Mouse (Mus musculus): ENCODE measurements around the gene Nt5c2.

Nt5c2 gene

DNA sequence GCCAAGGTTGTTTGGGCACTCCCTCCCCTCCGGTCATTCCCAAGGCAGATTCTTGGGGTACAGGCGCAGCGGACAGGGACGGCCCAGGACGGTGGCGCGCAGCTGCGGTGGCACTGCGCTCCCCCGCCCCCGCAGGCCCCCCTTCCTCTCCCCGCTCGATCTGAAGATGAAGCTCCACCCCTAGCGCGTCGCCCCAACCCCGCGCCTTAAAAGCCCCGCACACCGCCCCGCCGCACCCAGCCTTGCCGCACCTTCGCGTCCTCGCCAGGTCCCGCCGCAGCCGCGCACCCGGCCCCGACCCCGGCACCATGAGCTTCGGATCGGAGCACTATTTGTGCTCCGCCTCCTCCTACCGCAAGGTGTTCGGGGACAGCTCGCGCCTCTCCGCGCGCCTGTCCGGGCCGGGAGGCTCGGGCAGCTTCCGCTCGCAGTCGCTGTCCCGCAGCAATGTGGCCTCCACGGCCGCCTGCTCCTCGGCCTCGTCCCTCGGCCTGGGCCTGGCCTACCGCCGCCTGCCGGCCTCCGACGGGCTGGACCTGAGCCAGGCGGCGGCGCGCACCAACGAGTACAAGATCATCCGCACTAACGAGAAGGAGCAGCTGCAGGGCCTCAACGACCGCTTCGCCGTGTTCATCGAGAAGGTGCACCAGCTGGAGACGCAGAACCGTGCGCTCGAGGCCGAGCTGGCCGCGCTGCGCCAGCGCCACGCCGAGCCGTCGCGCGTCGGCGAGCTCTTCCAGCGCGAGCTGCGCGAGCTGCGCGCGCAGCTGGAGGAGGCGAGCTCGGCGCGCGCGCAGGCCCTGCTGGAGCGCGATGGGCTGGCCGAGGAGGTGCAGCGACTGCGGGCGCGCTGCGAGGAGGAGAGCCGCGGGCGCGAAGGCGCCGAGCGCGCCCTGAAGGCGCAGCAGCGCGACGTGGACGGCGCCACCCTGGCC is at the start of gene Nt5c2, which contains the start of gene Ina:
TSS of gene Nt5c2 (minus strand) at position 707 of the 935 bp plus-strand sequence.
TSS of gene Ina (plus strand) at position 252 of the 935 bp plus-strand sequence.
- DNase-seq, result peak; percentile 64

DNA sequence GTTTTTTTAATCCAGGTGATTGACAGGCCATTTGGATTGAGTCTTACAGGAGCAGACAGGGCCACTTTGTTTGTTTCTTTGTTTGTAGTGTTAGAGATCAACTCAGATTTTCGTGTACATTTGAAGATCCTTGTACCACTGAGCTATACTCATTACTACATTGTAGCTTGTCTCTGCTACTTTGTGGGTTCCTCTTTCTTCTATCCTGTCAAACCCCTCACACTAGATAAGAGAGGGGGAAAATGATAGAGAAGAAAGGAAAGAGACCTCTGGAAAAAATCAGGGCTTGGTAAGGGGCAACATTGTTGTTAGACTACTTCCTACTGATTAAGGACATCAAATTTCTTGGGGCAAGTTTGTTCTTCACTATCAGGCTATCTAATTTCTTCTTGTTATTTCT is 42.7 kb upstream of the Nt5c2 start:
- DNase-seq, result no peak

DNA sequence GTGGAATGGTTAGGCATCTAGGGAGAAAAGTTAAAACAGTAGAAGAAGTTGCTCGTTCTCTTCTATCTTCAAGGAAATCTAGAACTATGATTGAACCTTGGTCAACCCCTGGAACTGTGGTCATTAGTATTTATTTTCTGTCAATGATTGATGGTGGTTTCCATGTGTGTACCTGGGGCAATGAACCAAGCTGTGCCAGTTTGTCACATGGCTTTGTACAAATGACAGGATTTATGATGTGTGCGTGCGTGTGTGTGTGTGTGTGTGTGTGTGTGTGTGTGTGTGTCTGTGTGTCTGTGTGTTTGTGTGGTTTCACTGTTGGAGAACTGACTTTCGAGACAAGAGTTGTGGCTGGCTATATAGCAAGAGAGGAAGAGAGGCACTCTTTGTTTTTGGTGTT is 38.5 kb upstream of the Nt5c2 start:
- DNase-seq, result no peak

DNA sequence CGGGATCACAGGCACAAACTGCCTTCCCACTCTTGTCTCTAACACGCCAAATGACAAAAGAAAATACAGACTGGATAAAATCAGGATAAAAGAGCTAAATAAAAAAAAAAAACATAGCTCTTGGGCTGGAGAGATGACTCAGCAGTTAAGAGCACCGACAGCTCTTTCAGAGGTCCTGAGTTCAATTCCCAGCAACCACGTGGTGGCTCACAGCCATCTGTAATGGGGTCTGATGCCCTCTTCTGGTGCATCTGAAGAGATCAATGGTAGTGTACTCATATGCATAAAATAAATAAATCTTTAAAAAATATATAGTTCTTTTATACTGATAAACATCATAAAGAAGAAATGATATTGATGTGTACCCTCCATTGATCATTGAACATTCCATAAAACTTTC is 38.0 kb upstream of the Nt5c2 start:
- DNase-seq, result no peak

DNA sequence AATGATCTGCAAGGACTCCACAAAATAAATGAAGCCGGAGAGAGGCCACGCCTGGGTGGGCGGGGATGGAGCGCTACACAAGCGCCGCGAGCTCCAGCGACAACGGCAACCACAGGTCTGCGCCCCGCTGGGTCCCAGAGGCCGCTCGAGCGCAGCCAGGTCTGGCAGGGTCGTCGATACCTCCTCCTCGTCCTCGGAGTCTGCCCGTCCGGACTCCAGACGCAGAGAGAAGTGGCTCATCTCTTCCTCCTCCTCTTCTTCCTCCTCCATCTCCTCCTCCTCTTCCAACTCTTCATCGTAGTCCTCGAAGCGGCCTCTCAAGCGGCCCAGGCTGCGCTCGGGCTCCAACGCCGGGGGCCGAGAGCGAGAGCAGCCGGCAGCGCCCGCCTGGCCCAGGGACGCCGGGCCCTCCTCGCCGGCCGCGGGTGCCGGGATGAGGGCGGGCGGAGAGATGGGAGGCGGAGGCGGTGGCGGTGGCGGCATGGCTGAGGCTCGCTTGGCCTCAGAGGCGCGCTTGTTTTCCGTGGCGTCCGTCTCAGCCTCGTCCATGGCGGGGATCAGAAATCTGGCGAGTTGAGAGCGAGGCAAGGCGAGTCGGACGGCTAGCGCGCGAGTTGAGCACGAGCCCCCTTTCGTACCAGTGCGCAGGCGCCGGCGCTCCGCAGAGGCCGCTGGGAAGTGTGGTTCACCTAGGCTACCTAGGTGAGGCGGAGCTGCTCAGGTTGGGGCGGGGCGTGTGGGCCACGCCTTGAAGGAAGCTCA is 35.5 kb upstream of the Nt5c2 start, which contains the start of gene Pcgf6:
TSS of gene Pcgf6 (minus strand) at position 636 of the 762 bp plus-strand sequence.
- DNase-seq, result peak; percentile 89

DNA sequence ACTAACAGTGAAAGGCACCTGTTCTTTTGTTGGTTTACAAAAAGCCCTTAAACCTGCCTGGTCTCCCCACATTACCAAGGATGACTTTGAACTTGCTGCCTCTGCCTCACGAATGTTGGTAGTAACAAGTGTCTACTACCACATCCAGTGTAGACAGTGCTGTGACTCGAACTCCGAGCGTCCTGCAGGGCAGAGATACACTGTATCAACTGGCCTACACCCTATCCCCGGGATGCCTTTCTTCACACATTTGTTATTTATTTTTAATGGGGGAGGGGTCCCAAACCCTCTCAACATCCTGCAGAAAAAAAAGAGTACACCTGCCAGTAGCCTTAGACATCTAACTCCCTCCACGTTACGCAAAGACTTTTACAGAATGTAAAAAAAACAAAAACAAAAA is 34.9 kb upstream of the Nt5c2 start:
- peak; percentile 22 for DNase-seq

DNA sequence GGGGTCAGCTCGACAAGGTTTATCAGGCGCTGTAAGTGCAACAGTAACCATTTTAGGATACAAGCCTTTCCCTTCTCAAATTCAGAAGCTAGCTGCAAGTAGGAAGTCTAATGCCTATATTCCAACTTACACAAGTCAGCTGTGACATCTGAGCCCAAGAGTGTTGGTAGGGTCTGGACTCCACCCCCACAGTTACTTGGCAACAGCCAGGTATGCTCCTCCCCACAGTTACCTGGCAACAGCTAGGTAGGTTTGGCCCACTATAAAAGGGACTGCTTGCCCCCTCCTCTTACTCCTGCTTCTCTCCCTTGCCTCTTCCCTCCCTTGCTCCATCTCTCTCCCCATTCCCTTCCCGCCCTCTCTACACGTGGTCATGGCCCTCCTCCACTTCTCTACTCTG is 34.1 kb upstream of the Nt5c2 start:
- no peak for DNase-seq

DNA sequence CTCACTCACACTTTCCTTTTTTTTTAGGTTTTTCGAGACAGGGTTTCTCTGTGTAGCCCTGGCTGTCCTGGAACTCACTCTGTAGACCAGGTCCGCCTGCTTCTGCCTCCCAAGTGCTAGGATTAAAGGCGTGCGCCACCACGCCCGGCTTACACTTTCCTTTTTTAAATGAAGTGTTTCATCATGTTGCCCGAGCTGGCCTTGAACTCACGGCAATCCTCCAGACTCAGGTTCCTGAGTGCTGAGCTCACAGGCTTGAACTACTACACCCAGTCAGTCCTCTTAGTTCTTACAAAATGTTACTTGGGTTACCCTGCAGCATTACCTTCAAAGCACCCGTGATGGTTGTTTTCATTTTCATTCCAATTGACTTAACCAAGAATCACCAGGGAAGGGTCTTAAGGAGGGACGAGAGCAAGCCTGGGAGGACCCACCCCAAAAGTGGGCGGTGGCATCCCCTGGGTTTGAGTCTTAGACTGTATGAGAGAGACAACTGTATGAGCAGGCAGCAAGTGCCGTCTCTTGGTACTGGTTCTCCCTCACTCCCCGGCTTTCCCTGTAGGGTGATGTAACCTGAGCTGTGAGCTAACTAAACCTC is 32.4 kb upstream of the Nt5c2 start:
- no peak for DNase-seq

DNA sequence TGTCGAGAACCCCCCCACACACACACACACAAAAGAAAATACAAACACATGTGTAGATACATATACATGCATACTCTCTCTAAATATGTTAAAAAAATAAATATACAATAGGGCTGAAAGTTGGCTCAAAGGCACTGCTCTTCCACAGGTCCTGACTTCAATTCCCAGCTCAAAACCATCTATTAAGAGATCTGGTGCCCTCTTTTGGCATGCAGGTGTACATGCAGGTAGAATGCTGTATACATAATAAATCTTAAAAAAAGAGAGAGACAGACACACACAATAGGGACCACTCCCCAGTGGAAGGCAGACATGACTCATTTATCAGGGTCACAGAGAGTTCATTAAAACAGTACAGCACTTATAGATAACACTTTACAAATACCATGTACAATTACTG is 31.4 kb upstream of the Nt5c2 start:
- no peak for DNase-seq

DNA sequence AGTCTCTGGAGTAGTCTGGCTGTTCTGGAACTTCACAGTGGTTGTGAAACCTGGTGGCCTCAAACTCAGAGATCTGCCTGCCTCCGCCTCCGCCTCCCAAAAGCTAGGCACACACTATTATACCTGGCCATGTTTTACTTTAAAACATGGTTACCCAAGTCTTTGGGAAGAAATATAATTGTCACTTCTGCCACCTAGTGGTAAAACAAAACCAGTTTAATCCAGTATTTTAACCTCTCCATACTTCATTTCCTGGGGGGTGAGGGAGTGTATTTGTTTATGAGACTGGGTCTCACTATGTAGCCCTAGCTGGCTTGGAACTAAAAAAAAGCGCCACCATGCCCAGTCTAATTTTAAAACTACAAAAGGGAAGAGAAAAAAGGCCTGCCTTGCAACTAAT is 28.7 kb upstream of the Nt5c2 start:
- DNase-seq, result no peak

DNA sequence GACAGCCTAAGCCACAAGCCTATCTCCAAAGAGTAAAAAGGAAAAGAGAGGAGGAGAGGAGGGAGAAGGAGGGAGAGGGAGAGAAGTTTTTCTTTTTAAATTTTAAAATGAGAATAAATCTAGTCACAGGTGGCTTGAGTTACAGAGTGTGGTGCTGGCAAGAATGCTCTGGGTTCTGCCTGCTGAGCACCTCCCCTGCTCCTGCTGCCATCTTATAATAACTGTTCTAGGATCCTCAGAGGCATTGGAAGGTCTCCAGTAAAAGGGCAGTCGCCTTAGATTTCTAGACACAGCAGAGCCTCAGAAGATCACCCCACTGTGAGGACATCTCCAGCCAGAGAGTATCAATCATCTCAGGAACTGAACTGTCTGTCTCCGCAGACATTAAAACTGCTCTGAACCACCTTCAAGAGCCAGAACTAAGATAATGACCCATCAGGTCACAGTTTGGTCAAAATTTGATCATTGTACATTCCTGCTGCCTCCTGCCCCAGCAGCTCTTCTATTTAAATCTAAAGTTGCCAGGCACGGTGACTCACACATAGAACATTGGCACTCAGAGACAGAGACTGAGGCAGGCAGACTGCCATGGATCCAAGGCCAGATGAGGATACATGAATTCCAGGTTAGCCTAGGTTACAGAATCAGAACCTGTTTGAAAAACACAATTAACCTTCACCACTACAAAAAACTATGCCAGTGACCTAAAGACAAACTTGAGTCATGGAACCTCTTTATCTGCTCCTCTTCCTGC is 25.9 kb upstream of the Nt5c2 start:
- no peak for DNase-seq

DNA sequence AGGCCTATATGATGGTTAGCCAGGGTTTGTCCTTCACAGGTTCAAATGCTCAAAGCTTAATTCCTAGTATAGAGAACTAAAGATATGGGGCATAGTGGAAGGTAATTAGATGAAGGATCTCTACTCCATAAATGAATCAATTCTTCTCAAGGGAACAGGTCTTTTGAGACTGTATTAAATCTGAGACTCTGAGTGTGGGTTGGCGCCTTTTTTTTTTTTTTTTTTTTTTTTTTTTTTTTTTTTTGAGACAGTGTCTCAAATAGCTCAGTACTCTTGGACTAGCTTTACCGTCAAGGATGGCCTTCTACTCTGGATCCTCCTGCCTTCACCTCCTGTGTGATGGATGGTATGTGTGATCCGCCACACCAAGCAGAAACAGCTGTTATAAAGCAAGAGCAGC is 21.6 kb upstream of the Nt5c2 start:
- DNase-seq, result no peak

DNA sequence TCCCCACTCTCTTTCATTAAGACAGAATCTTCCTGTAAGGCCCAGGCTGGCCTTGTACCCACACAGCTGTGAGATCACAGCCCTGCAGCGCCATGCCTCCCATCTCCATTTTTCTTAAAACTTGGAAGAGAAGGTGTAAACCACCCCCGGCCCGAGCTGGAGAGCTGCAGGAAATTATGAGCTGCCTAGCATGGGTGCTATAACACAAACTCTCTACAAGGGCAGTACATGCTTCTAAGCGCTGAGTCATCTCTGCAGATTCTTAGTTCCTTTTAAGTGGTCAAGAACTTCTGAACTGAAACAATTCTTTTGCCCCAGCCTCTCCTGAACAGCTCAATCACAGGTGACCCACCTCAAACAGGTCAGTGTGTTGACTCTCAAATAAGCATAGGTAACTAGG is 20.0 kb upstream of the Nt5c2 start:
- DNase-seq, result no peak

DNA sequence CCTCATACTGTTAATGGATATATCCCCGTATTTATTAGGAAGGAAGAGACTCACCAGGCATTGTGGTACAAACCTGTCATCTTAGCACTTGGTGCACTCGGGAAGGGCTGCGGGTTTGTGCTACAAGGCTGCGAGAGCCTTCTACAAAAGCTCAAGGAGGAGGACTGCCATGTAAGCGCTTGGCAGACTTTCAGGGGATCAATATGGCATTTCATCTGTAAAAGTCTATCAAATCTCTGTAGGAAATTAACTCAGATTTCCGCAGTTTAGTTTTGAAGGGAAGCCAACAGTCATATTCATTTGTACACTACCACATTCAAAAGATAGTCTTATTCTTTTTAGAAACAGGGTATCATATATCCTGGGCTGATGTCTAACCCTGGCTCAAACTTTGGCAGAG is 16.8 kb upstream of the Nt5c2 start:
- no peak for DNase-seq

DNA sequence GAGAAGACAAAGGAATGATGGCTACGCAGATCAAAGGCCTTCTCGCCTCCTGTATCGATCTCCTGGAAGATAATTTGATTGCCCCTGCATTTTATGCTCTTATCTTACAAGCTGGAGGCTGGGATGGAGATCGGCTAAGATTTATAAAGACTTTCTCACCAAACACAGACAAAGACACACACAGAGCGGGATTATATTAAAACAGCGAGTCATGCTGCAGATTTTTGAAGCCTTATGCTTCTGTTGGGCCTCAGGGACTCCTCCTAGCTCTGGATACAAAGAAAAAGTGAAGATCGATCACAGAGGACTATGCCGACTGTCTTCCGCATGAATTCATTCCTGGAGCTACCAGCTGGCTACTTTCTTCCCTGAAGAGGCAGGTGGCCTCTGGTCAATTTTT is 14.8 kb upstream of the Nt5c2 start:
- DNase-seq, result no peak

DNA sequence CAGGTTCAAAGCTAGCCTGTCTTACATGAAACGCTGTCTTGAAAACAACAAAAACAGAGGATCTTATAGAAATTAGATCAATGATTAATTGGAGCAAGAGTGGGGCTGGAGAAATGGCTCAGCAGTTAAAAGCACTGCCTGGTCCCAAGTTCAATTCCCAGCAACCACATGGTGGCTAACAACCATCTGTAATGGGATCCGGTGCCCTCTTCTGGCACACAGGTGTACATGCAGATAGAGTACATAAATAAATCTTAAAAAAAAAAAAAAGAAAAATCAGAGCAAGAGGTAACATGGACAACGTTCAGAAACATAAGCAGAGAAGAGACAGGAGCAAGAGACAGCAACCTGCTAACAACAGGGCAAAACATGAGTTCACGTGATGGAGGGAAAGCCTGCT is 11.6 kb upstream of the Nt5c2 start:
- DNase-seq, result no peak

DNA sequence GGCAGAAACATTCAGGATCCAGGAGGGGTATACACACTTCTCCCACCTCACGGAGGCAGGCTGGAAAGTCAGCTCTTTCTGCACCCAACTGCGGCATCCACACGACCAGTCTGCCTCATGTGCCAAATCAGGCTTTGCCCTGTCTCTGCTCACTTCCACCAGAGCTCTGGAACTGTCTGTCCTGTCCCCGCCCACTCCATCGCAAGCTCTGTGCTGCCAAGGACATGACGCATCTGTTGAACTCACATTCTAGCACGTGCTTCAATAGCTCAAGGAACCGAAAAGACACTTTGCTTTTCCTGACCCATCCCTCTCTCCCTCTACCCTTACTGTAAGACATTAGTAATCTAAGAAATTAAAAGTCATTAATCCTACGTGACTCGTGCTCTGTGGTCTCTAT is 10.0 kb upstream of the Nt5c2 start:
- DNase-seq, result no peak

DNA sequence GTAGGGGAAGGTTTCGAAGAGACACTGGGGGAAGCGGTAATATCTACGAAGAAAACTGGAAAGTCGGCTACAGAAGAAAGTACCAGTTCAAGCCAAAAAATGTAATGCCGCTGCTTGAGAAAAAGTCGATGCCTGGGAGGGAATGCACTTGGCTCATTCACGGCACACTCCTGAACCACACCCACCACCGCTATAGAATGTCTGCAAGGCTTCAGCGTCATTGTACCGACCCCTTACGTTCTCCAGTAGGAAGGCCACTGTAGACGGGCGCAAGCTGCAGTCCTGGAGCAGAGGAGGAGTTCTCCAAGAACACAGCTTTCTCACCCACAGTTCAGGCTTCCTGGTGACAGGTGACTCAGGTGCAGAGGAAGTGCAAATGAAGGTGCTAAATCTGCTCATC is 8.6 kb upstream of the Nt5c2 start:
- no peak for DNase-seq

DNA sequence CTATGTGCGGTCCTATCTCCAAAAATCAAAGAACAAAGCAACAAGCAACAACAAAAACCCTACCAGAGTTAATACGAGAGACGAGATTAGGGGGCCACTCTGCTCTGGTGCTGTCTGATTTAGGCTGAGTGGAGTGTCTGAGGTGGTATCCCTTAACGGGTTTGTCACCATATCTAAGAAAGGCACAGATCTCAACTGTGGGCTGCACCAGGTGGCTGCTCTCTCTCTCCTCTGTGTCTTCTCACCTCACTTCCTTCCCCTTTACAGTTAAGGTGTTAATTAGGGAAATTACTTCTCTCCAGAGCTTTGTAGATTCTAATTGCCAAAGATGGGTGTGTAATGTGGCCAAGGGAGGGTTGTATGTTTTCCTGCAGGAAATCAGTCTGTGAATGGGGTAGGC is 7.8 kb upstream of the Nt5c2 start:
- no peak for DNase-seq

DNA sequence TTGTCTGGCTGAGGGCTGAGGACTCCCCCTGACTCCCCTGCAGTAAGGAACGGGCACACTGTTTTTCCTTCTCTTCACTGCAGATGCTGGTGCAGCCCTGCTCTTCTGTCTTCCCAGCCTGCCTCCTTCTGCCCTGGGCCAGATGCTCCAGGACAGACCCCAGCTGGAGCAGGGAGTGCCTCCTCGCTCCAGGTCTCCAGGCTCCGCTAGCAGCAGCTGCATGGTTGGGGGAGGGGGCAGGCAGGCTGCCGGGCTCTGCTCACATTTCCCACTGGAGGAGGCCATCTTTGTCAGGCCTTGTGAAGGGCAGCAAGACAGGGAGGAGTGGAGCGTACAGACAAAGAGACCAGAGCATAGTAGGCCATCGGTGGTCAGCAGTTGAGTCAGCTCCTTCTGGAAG is 4.4 kb upstream of the Nt5c2 start:
- no peak for DNase-seq

DNA sequence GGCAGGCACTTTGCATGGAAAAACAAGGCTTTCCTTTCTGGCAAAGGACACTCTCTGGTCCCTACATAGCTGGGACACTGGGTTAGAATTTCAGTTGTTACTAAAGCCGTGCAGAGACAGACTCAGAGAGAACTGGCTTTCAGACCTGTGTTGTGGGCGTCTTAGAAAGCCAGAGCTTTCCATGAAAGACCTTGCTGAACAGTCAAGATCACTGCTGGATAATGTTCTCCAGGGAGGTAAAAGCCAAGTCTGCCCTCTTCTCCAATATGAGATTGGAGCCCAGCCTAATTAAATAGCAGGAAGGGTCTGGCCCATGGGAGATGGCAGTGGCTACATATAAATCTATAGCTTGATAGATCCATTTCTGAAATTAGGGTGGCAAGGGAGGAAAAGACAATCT is 3.4 kb upstream of the Nt5c2 start:
- no peak for DNase-seq

DNA sequence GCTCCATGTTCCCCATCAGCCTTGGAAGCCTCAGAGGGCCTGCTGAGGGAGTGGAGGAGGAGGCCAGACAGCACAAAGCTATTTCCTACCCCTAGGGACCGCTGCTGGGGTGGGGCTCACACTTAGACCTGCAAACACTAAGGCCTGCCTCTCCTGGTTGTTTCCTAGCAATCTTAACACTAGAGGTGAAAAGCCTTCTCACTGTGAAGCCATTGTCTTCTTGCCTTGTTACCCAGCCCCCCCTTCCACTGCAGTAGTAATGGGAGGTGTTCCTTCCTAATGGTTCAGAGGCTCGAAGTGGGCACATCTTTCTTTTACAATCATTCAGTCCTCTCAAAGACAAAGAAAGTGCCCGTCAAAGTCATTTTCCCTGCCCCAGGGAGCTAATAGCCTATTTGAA is 2.9 kb upstream of the Nt5c2 start:
- no peak for DNase-seq

DNA sequence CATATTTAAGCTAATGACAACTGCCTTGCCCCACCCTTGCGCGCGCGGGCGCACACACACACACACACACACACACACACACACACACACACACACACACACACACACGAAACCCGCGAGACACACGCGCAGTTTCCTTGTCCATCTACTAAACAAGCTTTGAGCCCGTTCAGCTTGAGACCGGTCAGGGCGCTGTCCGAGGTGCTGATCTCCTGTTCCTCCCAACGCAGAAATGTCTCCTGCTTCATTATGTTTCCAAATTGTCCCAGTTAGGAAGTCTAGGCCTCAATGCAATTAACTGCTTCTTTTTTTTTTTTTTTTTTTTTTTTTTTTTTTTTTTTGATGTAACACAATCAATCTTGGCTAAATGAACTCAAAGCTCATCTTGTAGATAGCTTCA is 1.5 kb upstream of the Nt5c2 start:
- DNase-seq, result peak; percentile 86

Data from thymus, postnatal 4 days (tissue).